Mouse (Mus musculus): ENCODE results near the gene Gcnt2. TPM values are rescaled to one million over a fixed set of nuclear protein-coding genes. Genes with fewer than 3 reads are reported as not detected.

The Gcnt2 gene
- polyA plus RNA-seq (2021; fragmentation: Nextera tagmentation) = 5.8 and 5.9 TPM in 2 replicates
- long read RNA-seq, experiment 1, full-length matches to known transcripts = 6 of 8 reads
- long read RNA-seq, experiment 1, partial matches to known transcripts = 0 of 8 reads
- long read RNA-seq, experiment 1, other reads (novel, unspliced or antisense) = 2 of 8 reads
- long read RNA-seq, experiment 2, full-length matches to known transcripts = 35 of 43 reads
- long read RNA-seq, experiment 2, partial matches to known transcripts = 0 of 43 reads
- long read RNA-seq, experiment 2, other reads (novel, unspliced or antisense) = 8 of 43 reads

GRCm38 (mm10) chr13:40859652-40860399 lies at the start of gene Gcnt2:
Gene Gcnt2, plus strand, starts transcription at chr13:40859754.

GRCm38 (mm10) chr13:41000926-41001639 lies 141.5 kb downstream of the Gcnt2 start, which contains the start of gene Pak1ip1:
Gene Pak1ip1, plus strand, starts transcription at chr13:41001023.

Small RNAs within 50 kb of the gene (microRNA-seq; reads per million reads assigned to microRNA genes)
- not detected for gene Mir5124a

Other genes with a start within 250 kb of the Gcnt2 start
- 0.05 and 0.09 TPM in 2 replicates for gene Tfap2a, start 121.4 kb upstream of the Gcnt2 start, polyA plus RNA-seq (2021; fragmentation: Nextera tagmentation)
- 58.7 and 66.1 TPM in 2 replicates for gene Pak1ip1, start 141.3 kb downstream of the Gcnt2 start, polyA plus RNA-seq (2021; fragmentation: Nextera tagmentation)
- gene Tmem14c, start 156.5 kb downstream of the Gcnt2 start, polyA plus RNA-seq (2021; fragmentation: Nextera tagmentation) = 115 and 118 TPM in 2 replicates
- 0.84 and 1.0 TPM in 2 replicates for gene Mak, start 220.0 kb downstream of the Gcnt2 start, polyA plus RNA-seq (2021; fragmentation: Nextera tagmentation)